Mouse (Mus musculus) liver, embryonic 15.5 days (tissue): ENCODE measurements at regions not wholly inside any gene's neighbourhood (a gene's known extent, or its start where the extent isn't known, plus 50 kb on each side); places are given as distances from the start of the nearest gene placed in this dataset.

Source experiments
- ATAC-seq: fragments of 200-750 bp; cut with Nextera tagmentation; 2 replicates; pipeline ENCODE4 v1.8.0; 2017; ENCODE audit warnings: moderate number of reproducible peaks, mild to moderate bottlenecking, moderate library complexity; ENCODE audit not compliant: insufficient read depth
- H3K27ac ChIP-seq: fragments of 300-500 bp; sonication (generic); replicated peaks from 2 replicates; pipeline ENCODE4 v1.5.1; 2015; ENCODE audit warnings: mild to moderate bottlenecking, inconsistent platforms
- H3K27me3 ChIP-seq: fragments of 300-500 bp; sonication (generic); 2 replicates; pipeline ENCODE4 v1.6.1; 2015; ENCODE audit warnings: mild to moderate bottlenecking, inconsistent platforms
- H3K36me3 ChIP-seq: fragments of 300-500 bp; sonication (generic); replicated peaks from 2 replicates; pipeline ENCODE4 v1.6.1; 2015; ENCODE audit warnings: moderate library complexity, mild to moderate bottlenecking, inconsistent platforms
- H3K4me1 ChIP-seq: fragments of 300-500 bp; sonication (generic); replicated peaks from 2 replicates; pipeline ENCODE4 v1.6.1; 2015; ENCODE audit warnings: inconsistent platforms
- H3K4me2 ChIP-seq: fragments of 300-500 bp; sonication (generic); 2 replicates; pipeline ENCODE4 v1.6.1; 2015; ENCODE audit warnings: moderate library complexity, mild to moderate bottlenecking, inconsistent platforms
- H3K4me3 ChIP-seq: fragments of 300-500 bp; sonication (generic); replicated peaks from 2 replicates; pipeline ENCODE4 v1.5.1; 2015; ENCODE audit warnings: mild to moderate bottlenecking, inconsistent platforms
- H3K9ac ChIP-seq: fragments of 300-500 bp; sonication (generic); 2 replicates; pipeline ENCODE4 v1.6.1; 2015; ENCODE audit warnings: moderate library complexity, mild to moderate bottlenecking, inconsistent platforms
- H3K9me3 ChIP-seq: fragments of 300-500 bp; sonication (generic); replicated peaks from 2 replicates; pipeline ENCODE4 v1.6.1; 2016; ENCODE audit warnings: inconsistent platforms
- WGBS: fragments of 180-500 bp; shearing (Covaris S2); methylation state at CpG from one replicate; pipeline ENCODE4 v1.1.7; 2015; ENCODE audit warnings: mixed read lengths; ENCODE audit not compliant: insufficient replicate concordance; 5-methylcytosine and 5-hydroxymethylcytosine counted together

- Histone ChIP-seq H3K9ac (no peak overlapping the region), H3K4me2 (no peak overlapping the region), H3K27me3 (no peaks in the 10 kb centered on the region), H3K36me3 (no peaks in the 10 kb centered on the region), H3K27ac (no peak overlapping the region), H3K4me1 (no peaks in the 10 kb centered on the region), H3K9me3 (no peaks in the 10 kb centered on the region), H3K4me3 (no peak overlapping the region)
- ATAC-seq, result no peak
- 38% methylated on average over 8 of the region's 8 CpGs for WGBS
Observed at GRCm38 (mm10) chr10:118569424-118569823, 128.6 kb downstream of the Ifng start.

GRCm38 (mm10) chr10:118573247-118573646, 132.4 kb downstream of the Ifng start:
- no peaks in the 10 kb centered on the region for H3K27me3 ChIP-seq
- H3K9me3 ChIP-seq, result no peaks in the 10 kb centered on the region
- no peaks in the 10 kb centered on the region for H3K4me1 ChIP-seq
- no peak overlapping the region for H3K4me2 ChIP-seq
- no peaks in the 10 kb centered on the region for H3K36me3 ChIP-seq
- H3K27ac ChIP-seq, result no peak overlapping the region
- H3K9ac ChIP-seq, result no peak overlapping the region
- 50% methylated on average over 3 of the region's 3 CpGs for WGBS
- ATAC-seq, result no peak
- no peak overlapping the region for H3K4me3 ChIP-seq

GRCm38 (mm10) chr10:118575570-118575969, 134.7 kb downstream of the Ifng start:
- no peak overlapping the region for H3K9ac ChIP-seq
- H3K4me3 ChIP-seq, result no peak overlapping the region
- H3K4me1 ChIP-seq, result no peaks in the 10 kb centered on the region
- no peak overlapping the region for H3K4me2 ChIP-seq
- H3K27me3 ChIP-seq, result no peaks in the 10 kb centered on the region
- H3K27ac ChIP-seq, result no peak overlapping the region
- WGBS, result 69% methylated on average over 7 of the region's 7 CpGs
- no peaks in the 10 kb centered on the region for H3K9me3 ChIP-seq
- H3K36me3 ChIP-seq, result no peaks in the 10 kb centered on the region
- no peak for ATAC-seq

- no peaks in the 10 kb centered on the region for H3K4me1 ChIP-seq
- no peaks in the 10 kb centered on the region for H3K27me3 ChIP-seq
- 16% methylated on average over 2 of the region's 2 CpGs for WGBS
- H3K4me3 ChIP-seq, result no peak overlapping the region
- no peaks in the 10 kb centered on the region for H3K36me3 ChIP-seq
- H3K9ac ChIP-seq, result no peak overlapping the region
- H3K4me2 ChIP-seq, result no peak overlapping the region
- H3K27ac ChIP-seq, result peak overlapping the region; percentile 33; the same call in 1 of the 2 replicates
- no peaks in the 10 kb centered on the region for H3K9me3 ChIP-seq
- ATAC-seq, result peak; percentile 31
Observed at GRCm38 (mm10) chr10:118581376-118581775, 140.5 kb downstream of the Ifng start.

GRCm38 (mm10) chr10:118585821-118586220, 145.0 kb downstream of the Ifng start:
- 52% methylated on average over 4 of the region's 4 CpGs for WGBS
- Histone ChIP-seq H3K9ac (no peak overlapping the region), H3K27me3 (no peaks in the 10 kb centered on the region), H3K4me3 (no peak overlapping the region), H3K4me2 (no peak overlapping the region), H3K36me3 (no peaks in the 10 kb centered on the region), H3K27ac (no peak overlapping the region), H3K9me3 (no peaks in the 10 kb centered on the region), H3K4me1 (no peaks in the 10 kb centered on the region)
- ATAC-seq, result no peak

- Histone ChIP-seq H3K27me3 (no peaks in the 10 kb centered on the region), H3K4me1 (no peaks in the 10 kb centered on the region), H3K9ac (no peak overlapping the region), H3K36me3 (no peaks in the 10 kb centered on the region), H3K9me3 (no peaks in the 10 kb centered on the region), H3K4me2 (no peak overlapping the region), H3K27ac (no peak overlapping the region), H3K4me3 (no peak overlapping the region)
- 19% methylated on average over 8 of the region's 8 CpGs for WGBS
- no peak for ATAC-seq
Observed at GRCm38 (mm10) chr10:118588198-118588597, 147.4 kb downstream of the Ifng start.

GRCm38 (mm10) chr10:118592648-118593368, 152.0 kb downstream of the Ifng start:
- WGBS, result 34% methylated on average over 16 of the region's 16 CpGs
- no peaks in the 10 kb centered on the region for H3K27me3 ChIP-seq
- H3K4me3 ChIP-seq, result no peak overlapping the region
- 0 out of 2 replicates have a peak, but pooled peaks cover 5% of the 10 kb centered on the region for H3K4me1 ChIP-seq
- H3K36me3 ChIP-seq, result no peaks in the 10 kb centered on the region
- no peak overlapping the region for H3K4me2 ChIP-seq
- no peak overlapping the region for H3K9ac ChIP-seq
- no peak for ATAC-seq
- no peaks in the 10 kb centered on the region for H3K9me3 ChIP-seq
- H3K27ac ChIP-seq, result no peak overlapping the region

GRCm38 (mm10) chr10:118596206-118596605, 155.4 kb downstream of the Ifng start:
- Histone ChIP-seq H3K9ac (no peak overlapping the region), H3K27ac (no peak overlapping the region), H3K4me1 (0 out of 2 replicates have a peak, but pooled peaks cover 5% of the 10 kb centered on the region), H3K9me3 (no peaks in the 10 kb centered on the region), H3K27me3 (no peaks in the 10 kb centered on the region), H3K4me3 (no peak overlapping the region), H3K4me2 (no peak overlapping the region), H3K36me3 (no peaks in the 10 kb centered on the region)
- WGBS, result 47% methylated on average over 8 of the region's 8 CpGs
- ATAC-seq, result no peak

GRCm38 (mm10) chr10:118598497-118598896, 157.7 kb downstream of the Ifng start:
- H3K27me3 ChIP-seq, result no peaks in the 10 kb centered on the region
- H3K9ac ChIP-seq, result no peak overlapping the region
- H3K4me2 ChIP-seq, result no peak overlapping the region
- peaks cover 10% of the 10 kb centered on the region for H3K4me1 ChIP-seq
- ATAC-seq, result no peak; the same call in 1 of the 2 replicates
- no peaks in the 10 kb centered on the region for H3K9me3 ChIP-seq
- H3K27ac ChIP-seq, result no peak overlapping the region
- 68% methylated on average over 4 of the region's 4 CpGs for WGBS
- no peak overlapping the region for H3K4me3 ChIP-seq
- H3K36me3 ChIP-seq, result no peaks in the 10 kb centered on the region

- 41% methylated on average over 5 of the region's 5 CpGs for WGBS
- Histone ChIP-seq H3K4me3 (no peak overlapping the region), H3K27ac (no peak overlapping the region), H3K36me3 (no peaks in the 10 kb centered on the region), H3K4me2 (no peak overlapping the region), H3K27me3 (no peaks in the 10 kb centered on the region), H3K4me1 (peaks cover 17% of the 10 kb centered on the region), H3K9me3 (no peaks in the 10 kb centered on the region), H3K9ac (no peak overlapping the region)
- no peak for ATAC-seq
Observed at GRCm38 (mm10) chr10:118599197-118599596, 158.4 kb downstream of the Ifng start.

GRCm38 (mm10) chr10:118599610-118600009, 158.8 kb downstream of the Ifng start:
- 13% methylated on average over 4 of the region's 4 CpGs for WGBS
- no peak for ATAC-seq
- H3K9me3 ChIP-seq, result no peaks in the 10 kb centered on the region
- H3K27ac ChIP-seq, result no peak overlapping the region
- H3K4me1 ChIP-seq, result peaks cover 17% of the 10 kb centered on the region
- H3K27me3 ChIP-seq, result no peaks in the 10 kb centered on the region
- H3K9ac ChIP-seq, result no peak overlapping the region
- H3K4me2 ChIP-seq, result 0 out of 2 replicates have a peak overlapping the region, but pooled peaks have one; percentile 15
- no peaks in the 10 kb centered on the region for H3K36me3 ChIP-seq
- H3K4me3 ChIP-seq, result no peak overlapping the region

GRCm38 (mm10) chr10:118602922-118603321, 162.1 kb downstream of the Ifng start:
- H3K4me2 ChIP-seq, result no peak overlapping the region
- H3K4me3 ChIP-seq, result no peak overlapping the region
- H3K9ac ChIP-seq, result no peak overlapping the region
- WGBS, result 12% methylated on average over 4 of the region's 4 CpGs
- H3K27ac ChIP-seq, result 0 out of 2 replicates have a peak overlapping the region, but pooled peaks have one; percentile 7
- H3K36me3 ChIP-seq, result no peaks in the 10 kb centered on the region
- no peaks in the 10 kb centered on the region for H3K9me3 ChIP-seq
- ATAC-seq, result peak; percentile 84
- H3K4me1 ChIP-seq, result peaks cover 12% of the 10 kb centered on the region
- no peaks in the 10 kb centered on the region for H3K27me3 ChIP-seq
